Mouse (Mus musculus): Measurements from ENCODE around the gene Blvrb. TPM values are rescaled to one million over a fixed set of nuclear protein-coding genes. Genes with fewer than 3 reads are reported as not detected.

Blvrb gene
- polyA plus RNA-seq, 1 experiment from 2014 or later, result 15.1 TPM

- no peaks in the 10 kb centered on the region for H3K27me3 ChIP-seq (ENCODE audit: control insufficient read depth, insufficient read depth, low read depth, low read length)
- no peak overlapping the region for H3K4me3 ChIP-seq (ENCODE audit: low read depth, low read length)
- H3K9me3 ChIP-seq (replicated peaks; ENCODE audit: control insufficient read depth, low read length, poor library complexity, severe bottlenecking), result no peaks in the 10 kb centered on the region
- H3K4me2 ChIP-seq (ENCODE audit: low read length), result no peak overlapping the region
- H3K4me1 ChIP-seq (ENCODE audit: control insufficient read depth, insufficient read depth, low read length), result no peaks in the 10 kb centered on the region
- no peak for ATAC-seq
- no peak overlapping the region for H3K9ac ChIP-seq (ENCODE audit: low read depth, low read length)
- no peak overlapping the region for H3K27ac ChIP-seq (ENCODE audit: low read length)
- H3K36me3 ChIP-seq (ENCODE audit: control insufficient read depth, insufficient read depth, low read length), result no peaks in the 10 kb centered on the region
- 80% methylated on average over 9 of the region's 9 CpGs for WGBS
These were observed 67.2 kb downstream of the Blvrb start for GRCm38 (mm10) chr7:27514961-27515360.

Other genes starting within 250 kb of the Blvrb start
- 6.0 and 7.0 TPM in 2 replicates for gene Itpkc, start 219.3 kb upstream of the Blvrb start, polyA plus RNA-seq (2015; fragmentation: Nextera tagmentation; extraction: Ambion mirVana)
- gene Coq8b, start 215.0 kb upstream of the Blvrb start, polyA plus RNA-seq (2015; fragmentation: Nextera tagmentation; extraction: Ambion mirVana), result 21.1 and 23.7 TPM in 2 replicates
- 51.2 and 53.6 TPM in 2 replicates for gene Numbl, start 189.5 kb upstream of the Blvrb start, polyA plus RNA-seq (2015; fragmentation: Nextera tagmentation; extraction: Ambion mirVana)
- gene Ltbp4, start 110.3 kb upstream of the Blvrb start, polyA plus RNA-seq (2015; fragmentation: Nextera tagmentation; extraction: Ambion mirVana), result 14.1 and 14.3 TPM in 2 replicates
- gene Shkbp1, start 92.0 kb upstream of the Blvrb start, polyA plus RNA-seq (2015; fragmentation: Nextera tagmentation; extraction: Ambion mirVana), result 47.4 and 55.1 TPM in 2 replicates
- gene Gm20479, start 90.6 kb upstream of the Blvrb start, polyA plus RNA-seq (2015; fragmentation: Nextera tagmentation; extraction: Ambion mirVana), result not detected in 2 replicates
- gene Sptbn4, start 292 bp upstream of the Blvrb start, polyA plus RNA-seq (2015; fragmentation: Nextera tagmentation; extraction: Ambion mirVana), result 3.1 and 4.4 TPM in 2 replicates
- 7.1 and 8.4 TPM in 2 replicates for gene Sertad3, start 25.8 kb downstream of the Blvrb start, polyA plus RNA-seq (2015; fragmentation: Nextera tagmentation; extraction: Ambion mirVana)
- gene Sertad1, start 38.9 kb downstream of the Blvrb start, polyA plus RNA-seq (2015; fragmentation: Nextera tagmentation; extraction: Ambion mirVana), result 7.0 and 9.2 TPM in 2 replicates
- gene Prx, start 51.3 kb downstream of the Blvrb start, polyA plus RNA-seq (2015; fragmentation: Nextera tagmentation; extraction: Ambion mirVana), result 1.5 TPM in 2 replicates
- gene Hipk4, start 75.3 kb downstream of the Blvrb start, polyA plus RNA-seq (2015; fragmentation: Nextera tagmentation; extraction: Ambion mirVana), result 0.86 and 0.88 TPM in 2 replicates
- 171 and 225 TPM in 2 replicates for gene Pld3, start 105.2 kb downstream of the Blvrb start, polyA plus RNA-seq (2015; fragmentation: Nextera tagmentation; extraction: Ambion mirVana)
- gene 2310022A10Rik, start 105.3 kb downstream of the Blvrb start, polyA plus RNA-seq (2015; fragmentation: Nextera tagmentation; extraction: Ambion mirVana), result 35.6 and 37.5 TPM in 2 replicates
- gene Akt2, start 143.6 kb downstream of the Blvrb start, polyA plus RNA-seq (2015; fragmentation: Nextera tagmentation; extraction: Ambion mirVana), result 49.9 and 57.0 TPM in 2 replicates
- 75.0 and 84.4 TPM in 2 replicates for gene Ttc9b, start 205.9 kb downstream of the Blvrb start, polyA plus RNA-seq (2015; fragmentation: Nextera tagmentation; extraction: Ambion mirVana)
- 15.4 and 16.9 TPM in 2 replicates for gene Map3k10, start 226.6 kb downstream of the Blvrb start, polyA plus RNA-seq (2015; fragmentation: Nextera tagmentation; extraction: Ambion mirVana)
- gene Zfp607b, start 241.4 kb downstream of the Blvrb start, polyA plus RNA-seq (2015; fragmentation: Nextera tagmentation; extraction: Ambion mirVana), result 16.7 and 19.1 TPM in 2 replicates

Data from midbrain, embryonic 16.5 days (tissue).